Mouse (Mus musculus): ENCODE results near the gene Otud7b. TPM values are rescaled to one million over a fixed set of nuclear protein-coding genes. Genes with fewer than 3 reads are reported as not detected.
A peak's percentile ranks its signal among the peaks of the same experiment; 100 is the strongest.

Otud7b gene
- polyA plus RNA-seq, 1 experiment, result 15.0 TPM

DNA sequence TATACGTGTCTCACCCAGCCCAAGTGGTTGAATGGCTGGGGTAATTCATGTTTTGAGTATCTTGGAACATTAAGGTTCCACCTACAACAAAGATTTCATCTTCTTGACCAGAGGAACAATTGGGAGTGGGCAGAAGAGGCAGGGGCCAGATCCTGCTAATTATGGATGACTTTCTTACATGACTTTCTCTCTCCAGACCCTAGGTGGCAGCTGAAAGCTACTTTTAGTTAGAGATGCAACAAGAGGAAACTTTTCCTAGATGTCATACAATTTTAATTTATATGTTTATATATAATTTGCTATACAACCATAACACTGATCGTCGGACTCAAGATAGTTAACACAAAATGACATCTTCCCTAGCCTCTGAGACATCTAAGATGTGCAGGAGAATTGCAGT is 103.5 kb downstream of the Otud7b start:
- WGBS, result 74% methylated on average over 3 of the region's 3 CpGs
- no peaks in the 10 kb centered on the region for H3K36me3 ChIP-seq (ENCODE audit: control insufficient read depth, insufficient read depth, low read length)
- no peak for DNase-seq
- H3K4me3 ChIP-seq (ENCODE audit: insufficient read depth, low read depth, low read length), result no peak overlapping the region
- H3K4me1 ChIP-seq (ENCODE audit: control insufficient read depth, insufficient read depth, low read length), result no peaks in the 10 kb centered on the region
- no peaks in the 10 kb centered on the region for H3K27me3 ChIP-seq (replicated peaks; ENCODE audit: control insufficient read depth, insufficient read depth, low read length)
- no peak overlapping the region for H3K27ac ChIP-seq (ENCODE audit: insufficient read depth, low read depth, low read length)
- TF ChIP-seq POLR2A (IDR thresholded peaks at IDR 0.05; ENCODE audit: low read depth, low read length) (no peak), CTCF (conservative IDR thresholded peaks at IDR 0.05; ENCODE audit: insufficient read depth, insufficient read length, low read depth, low read length) (no peak)

DNA sequence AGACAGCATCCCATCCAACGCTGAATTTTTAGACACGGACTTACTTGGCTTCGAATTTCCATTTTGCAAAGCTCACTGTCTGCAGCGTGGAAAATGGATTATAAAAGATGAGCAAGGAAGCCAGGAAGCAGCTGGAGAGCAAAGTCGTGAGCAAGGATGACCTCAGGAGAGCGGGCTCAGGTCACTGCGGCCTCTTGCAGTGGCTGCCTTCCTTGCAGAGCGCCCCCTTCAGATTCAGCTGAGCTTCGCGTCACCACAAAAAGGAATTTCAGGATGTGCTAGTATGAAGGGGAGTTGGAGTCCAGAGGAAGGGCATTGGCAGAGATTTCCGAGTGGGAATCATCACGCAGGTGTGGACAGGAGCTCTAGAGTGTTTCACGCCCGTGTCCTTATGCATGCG is 104.9 kb downstream of the Otud7b start:
- Histone ChIP-seq H3K27ac (ENCODE audit: insufficient read depth, low read depth, low read length) (no peak overlapping the region), H3K4me3 (ENCODE audit: insufficient read depth, low read depth, low read length) (no peak overlapping the region), H3K36me3 (ENCODE audit: control insufficient read depth, insufficient read depth, low read length) (no peaks in the 10 kb centered on the region), H3K4me1 (ENCODE audit: control insufficient read depth, insufficient read depth, low read length) (no peaks in the 10 kb centered on the region), H3K27me3 (replicated peaks; ENCODE audit: control insufficient read depth, insufficient read depth, low read length) (no peaks in the 10 kb centered on the region)
- peak; percentile 33 for DNase-seq
- 34% methylated on average over 15 of the region's 15 CpGs for WGBS
- TF ChIP-seq CTCF (conservative IDR thresholded peaks at IDR 0.05; ENCODE audit: insufficient read depth, insufficient read length, low read depth, low read length) (peak; percentile 30; the same call in 1 of the 2 replicates), POLR2A (IDR thresholded peaks at IDR 0.05; ENCODE audit: low read depth, low read length) (no peak)

Other genes with a start within 250 kb of the Otud7b start
- 12.4 and 14.6 TPM in 2 replicates for gene Prpf3, start 248.6 kb upstream of the Otud7b start, polyA plus RNA-seq (2012; rRNA removed)
- 172 and 274 TPM in 2 replicates for gene Mrps21, start 233.0 kb upstream of the Otud7b start, polyA plus RNA-seq (2012; rRNA removed)
- 5.1 and 6.0 TPM in 2 replicates for gene Ciart, start 222.3 kb upstream of the Otud7b start, polyA plus RNA-seq (2012; rRNA removed)
- 5.7 and 8.1 TPM in 2 replicates for gene BC028528, start 212.5 kb upstream of the Otud7b start, polyA plus RNA-seq (2012; rRNA removed)
- 177 and 182 TPM in 2 replicates for gene Aph1a, start 210.6 kb upstream of the Otud7b start, polyA plus RNA-seq (2012; rRNA removed)
- 206 TPM in 2 replicates for gene Car14, start 199.8 kb upstream of the Otud7b start, polyA plus RNA-seq (2012; rRNA removed)
- 13.0 and 18.5 TPM in 2 replicates for gene Anp32e, start 175.3 kb upstream of the Otud7b start, polyA plus RNA-seq (2012; rRNA removed)
- gene Plekho1, start 108.5 kb upstream of the Otud7b start, polyA plus RNA-seq (2012; rRNA removed), result 32.4 and 33.2 TPM in 2 replicates
- gene Vps45, start 46.1 kb upstream of the Otud7b start, polyA plus RNA-seq (2012; rRNA removed), result 6.7 and 7.9 TPM in 2 replicates
- 56.8 and 65.7 TPM in 2 replicates for gene Mtmr11, start 57.5 kb downstream of the Otud7b start, polyA plus RNA-seq (2012; rRNA removed)
- 52.6 and 57.3 TPM in 2 replicates for gene Sf3b4, start 67.8 kb downstream of the Otud7b start, polyA plus RNA-seq (2012; rRNA removed)
- 20.8 and 27.3 TPM in 2 replicates for gene Sv2a, start 76.6 kb downstream of the Otud7b start, polyA plus RNA-seq (2012; rRNA removed)
- gene Bola1, start 115.2 kb downstream of the Otud7b start, polyA plus RNA-seq (2012; rRNA removed), result 67.8 and 79.8 TPM in 2 replicates
- gene Hist2h2ab, start 115.3 kb downstream of the Otud7b start, polyA plus RNA-seq (2012; rRNA removed), result 0.66 and 1.7 TPM in 2 replicates
- gene Hist2h2ac, start 116.4 kb downstream of the Otud7b start, polyA plus RNA-seq (2012; rRNA removed), result 3.7 and 6.3 TPM in 2 replicates
- gene Hist2h2be, start 116.6 kb downstream of the Otud7b start, polyA plus RNA-seq (2012; rRNA removed), result 5.1 and 6.0 TPM in 2 replicates
- gene Hist2h3c2, start 134.6 kb downstream of the Otud7b start, polyA plus RNA-seq (2012; rRNA removed), result 8.6 and 12.9 TPM in 2 replicates
- 162 and 196 TPM in 2 replicates for gene Hist2h2aa2, start 135.7 kb downstream of the Otud7b start, polyA plus RNA-seq (2012; rRNA removed)
- gene Hist2h2aa1, start 141.0 kb downstream of the Otud7b start, polyA plus RNA-seq (2012; rRNA removed), result 285 and 388 TPM in 2 replicates
- gene Hist2h3c1, start 142.2 kb downstream of the Otud7b start, polyA plus RNA-seq (2012; rRNA removed), result not detected in 2 replicates
- 1.5 and 2.7 TPM in 2 replicates for gene Hist2h4, start 158.8 kb downstream of the Otud7b start, polyA plus RNA-seq (2012; rRNA removed)
- 10.1 and 14.1 TPM in 2 replicates for gene Hist2h3b, start 164.1 kb downstream of the Otud7b start, polyA plus RNA-seq (2012; rRNA removed)
- 0.97 and 1.1 TPM in 2 replicates for gene Hist2h2bb, start 165.2 kb downstream of the Otud7b start, polyA plus RNA-seq (2012; rRNA removed)
- 1.3 TPM in 2 replicates for gene Fcgr1, start 189.4 kb downstream of the Otud7b start, polyA plus RNA-seq (2012; rRNA removed)

Data from kidney, adult 2 months (tissue).